Mouse (Mus musculus) liver, postnatal 0 days (tissue): ENCODE results near the gene Dpt.

Experiments used
- CTCF ChIP-seq: sonication (generic); IDR thresholded peaks from 2 replicates; pipeline ENCODE4 v1.5.1; 2016; ENCODE audit warnings: antibody characterized with exemption, low read depth
- EP300 ChIP-seq: IDR thresholded peaks from 2 replicates; pipeline ENCODE4 v1.6.1; 2016; ENCODE audit warnings: antibody characterized with exemption, low read depth, mild to moderate bottlenecking

DNA sequence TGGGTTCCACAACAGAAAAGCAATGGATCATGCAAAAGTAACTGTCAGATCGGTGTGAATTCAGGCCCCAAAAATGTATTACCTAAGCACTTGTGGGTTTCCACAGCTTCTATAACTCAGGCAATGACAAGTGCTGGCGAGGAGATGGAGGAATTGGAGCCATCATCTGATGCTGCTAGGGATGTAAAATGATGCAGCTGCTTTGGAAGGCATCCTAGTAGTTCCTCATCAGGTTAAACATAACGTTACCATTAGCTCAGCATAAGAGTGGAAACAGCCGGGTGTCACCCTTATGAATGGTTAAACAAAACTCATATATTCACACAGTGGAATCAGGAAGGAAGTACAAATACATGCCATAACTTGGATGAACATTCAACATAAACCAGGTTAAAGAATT lies 3.4 kb upstream of the Dpt start:
- no peak for TF ChIP-seq CTCF
- TF ChIP-seq EP300, result no peak
